Mouse (Mus musculus): ENCODE measurements around the gene Golga7b. TPM values are rescaled to one million over a fixed set of nuclear protein-coding genes. Genes with fewer than 3 reads are reported as not detected.
A peak's percentile ranks its signal among the peaks of the same experiment; 100 is the strongest.

The Golga7b gene
- polyA plus RNA-seq, 1 experiment from 2014 or later = 72.2 TPM

DNA sequence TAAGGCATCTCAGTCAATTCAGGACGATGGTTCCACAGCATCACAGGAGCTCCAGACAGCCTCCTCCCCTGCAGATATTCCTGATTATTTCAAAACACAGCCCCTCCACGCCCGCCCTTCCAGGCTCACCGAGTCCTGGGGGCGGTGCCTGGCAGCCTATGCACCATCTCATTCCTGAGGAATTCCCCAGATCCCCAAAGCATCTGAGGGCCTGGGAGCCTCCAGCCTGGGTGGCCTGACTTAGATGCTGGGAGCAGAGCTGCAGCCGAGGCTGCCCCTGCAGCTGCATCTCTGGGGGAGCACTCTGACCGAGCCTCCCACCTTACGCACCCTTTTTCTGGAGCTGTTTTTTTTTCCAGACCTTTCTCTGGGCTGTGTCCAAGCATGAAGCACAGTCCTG, 6.5 kb upstream of the Golga7b start:
- H3K27me3 ChIP-seq (ENCODE audit: control insufficient read depth, insufficient read depth, low read depth, low read length) = no peaks in the 10 kb centered on the region
- peaks cover 5% of the 10 kb centered on the region; the same call in 1 of the 2 replicates for H3K4me1 ChIP-seq (ENCODE audit: control insufficient read depth, insufficient read depth, low read length)
- no peaks in the 10 kb centered on the region for H3K36me3 ChIP-seq (ENCODE audit: control insufficient read depth, insufficient read depth, low read length)
- no peak overlapping the region for H3K4me3 ChIP-seq (ENCODE audit: low read depth, low read length)
- no peaks in the 10 kb centered on the region for H3K9me3 ChIP-seq (replicated peaks; ENCODE audit: control insufficient read depth, low read length, poor library complexity, severe bottlenecking)
- H3K27ac ChIP-seq (ENCODE audit: low read length) = no peak overlapping the region
- H3K4me2 ChIP-seq (ENCODE audit: low read length) = no peak overlapping the region
- H3K9ac ChIP-seq (ENCODE audit: low read depth, low read length) = no peak overlapping the region
- WGBS = 59% methylated on average over 8 of the region's 8 CpGs
- no peak for ATAC-seq

DNA sequence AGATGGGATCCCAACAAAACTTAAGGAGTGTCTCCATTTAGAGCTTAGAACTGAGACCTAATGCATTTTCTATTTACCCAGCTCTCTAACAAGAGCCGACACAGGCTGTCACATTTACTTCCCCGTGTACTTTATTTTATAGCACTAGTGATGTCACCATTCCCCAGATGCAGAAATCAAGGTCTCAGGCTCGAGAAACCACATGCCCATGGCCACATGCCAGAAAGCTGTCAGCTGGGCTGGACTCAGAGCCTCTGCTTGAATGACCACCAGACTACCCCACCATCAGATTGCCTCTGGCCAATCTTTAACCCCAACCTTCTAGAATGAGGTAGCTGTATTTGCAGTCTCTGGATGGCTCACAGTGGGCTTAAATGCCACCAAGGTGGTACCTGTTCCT, 4.0 kb upstream of the Golga7b start:
- Histone ChIP-seq H3K4me1 (ENCODE audit: control insufficient read depth, insufficient read depth, low read length) (no peaks in the 10 kb centered on the region), H3K27me3 (ENCODE audit: control insufficient read depth, insufficient read depth, low read depth, low read length) (no peaks in the 10 kb centered on the region), H3K9ac (ENCODE audit: low read depth, low read length) (no peak overlapping the region), H3K4me2 (ENCODE audit: low read length) (no peak overlapping the region), H3K27ac (ENCODE audit: low read length) (no peak overlapping the region), H3K4me3 (ENCODE audit: low read depth, low read length) (no peak overlapping the region), H3K9me3 (replicated peaks; ENCODE audit: control insufficient read depth, low read length, poor library complexity, severe bottlenecking) (no peaks in the 10 kb centered on the region), H3K36me3 (ENCODE audit: control insufficient read depth, insufficient read depth, low read length) (no peaks in the 10 kb centered on the region)
- 70% methylated on average over 3 of the region's 3 CpGs for WGBS
- no peak for ATAC-seq

- H3K4me1 ChIP-seq (ENCODE audit: control insufficient read depth, insufficient read depth, low read length) = no peaks in the 10 kb centered on the region
- ATAC-seq = no peak
- WGBS = 45% methylated on average over 5 of the region's 5 CpGs
Observed at GRCm38 (mm10) chr19:42246626-42247025, 748 bp upstream of the Golga7b start.

DNA sequence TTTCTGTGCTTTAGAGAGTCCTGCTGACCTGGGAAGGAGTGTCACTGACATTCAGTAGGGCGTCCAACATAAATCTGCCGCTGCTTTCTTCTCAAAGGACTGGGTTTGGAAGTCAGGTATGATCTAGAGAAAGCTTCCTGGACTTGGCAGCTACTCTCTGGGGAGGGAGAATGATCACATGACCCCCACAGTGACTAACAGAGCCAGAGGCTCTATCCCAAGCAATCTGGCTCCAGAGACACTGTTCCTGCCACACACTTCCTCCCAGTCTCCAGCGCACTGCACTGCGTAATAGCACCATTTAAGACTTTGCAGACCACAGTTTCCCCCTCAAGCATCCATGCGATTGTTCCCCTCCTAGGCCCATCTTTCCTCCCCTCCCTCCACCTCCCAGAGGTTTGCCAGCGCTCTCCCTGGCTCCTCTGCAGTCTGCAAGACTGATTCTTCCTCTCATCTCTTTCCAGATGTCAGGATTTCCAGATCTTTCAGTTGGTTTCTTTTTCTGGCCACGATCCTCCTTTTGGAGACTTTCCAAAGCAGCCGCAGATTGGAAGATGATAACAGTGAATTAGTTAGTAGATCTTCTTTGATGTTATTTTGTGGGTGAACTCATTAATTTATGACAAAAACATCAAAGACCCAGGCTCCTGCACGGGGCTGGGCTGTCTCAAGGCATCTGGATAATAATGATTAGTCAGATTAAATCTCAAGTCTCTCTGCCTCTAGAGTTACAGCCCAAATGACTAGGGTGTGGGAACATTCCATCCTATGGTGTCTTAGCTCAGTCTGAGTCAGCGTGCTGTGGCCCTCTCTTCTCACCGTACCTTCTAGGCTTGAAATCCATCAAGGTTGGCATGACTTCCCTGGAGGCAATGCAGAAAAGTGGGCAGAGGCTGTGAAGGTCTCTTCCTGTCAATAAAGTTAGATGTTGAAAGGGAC, 2.9 kb downstream of the Golga7b start:
- no peak overlapping the region for H3K4me3 ChIP-seq (ENCODE audit: low read depth, low read length)
- H3K9ac ChIP-seq (ENCODE audit: low read depth, low read length) = no peak overlapping the region
- ATAC-seq = no peak; the same call in 1 of the 2 replicates
- H3K9me3 ChIP-seq (replicated peaks; ENCODE audit: control insufficient read depth, low read length, poor library complexity, severe bottlenecking) = no peaks in the 10 kb centered on the region
- H3K4me1 ChIP-seq (ENCODE audit: control insufficient read depth, insufficient read depth, low read length) = 0 out of 2 replicates have a peak, but pooled peaks cover 6% of the 10 kb centered on the region
- 68% methylated on average over 11 of the region's 11 CpGs for WGBS
- H3K27me3 ChIP-seq (ENCODE audit: control insufficient read depth, insufficient read depth, low read depth, low read length) = no peaks in the 10 kb centered on the region
- H3K4me2 ChIP-seq (ENCODE audit: low read length) = no peak overlapping the region
- peak overlapping the region; percentile 39; the same call in 1 of the 2 replicates for H3K27ac ChIP-seq (ENCODE audit: low read length)
- H3K36me3 ChIP-seq (ENCODE audit: control insufficient read depth, insufficient read depth, low read length) = no peaks in the 10 kb centered on the region

More at GRCm38 (mm10) chr19:42246626-42247025, 748 bp upstream of the Golga7b start:
- H3K4me2 ChIP-seq (ENCODE audit: low read length) = no peak overlapping the region
- H3K9me3 ChIP-seq (replicated peaks; ENCODE audit: control insufficient read depth, low read length, poor library complexity, severe bottlenecking) = no peaks in the 10 kb centered on the region
- H3K27me3 ChIP-seq (ENCODE audit: control insufficient read depth, insufficient read depth, low read depth, low read length) = no peaks in the 10 kb centered on the region
- H3K27ac ChIP-seq (ENCODE audit: low read length) = no peak overlapping the region
- no peak overlapping the region for H3K4me3 ChIP-seq (ENCODE audit: low read depth, low read length)
- H3K9ac ChIP-seq (ENCODE audit: low read depth, low read length) = no peak overlapping the region
- no peaks in the 10 kb centered on the region for H3K36me3 ChIP-seq (ENCODE audit: control insufficient read depth, insufficient read depth, low read length)

DNA sequence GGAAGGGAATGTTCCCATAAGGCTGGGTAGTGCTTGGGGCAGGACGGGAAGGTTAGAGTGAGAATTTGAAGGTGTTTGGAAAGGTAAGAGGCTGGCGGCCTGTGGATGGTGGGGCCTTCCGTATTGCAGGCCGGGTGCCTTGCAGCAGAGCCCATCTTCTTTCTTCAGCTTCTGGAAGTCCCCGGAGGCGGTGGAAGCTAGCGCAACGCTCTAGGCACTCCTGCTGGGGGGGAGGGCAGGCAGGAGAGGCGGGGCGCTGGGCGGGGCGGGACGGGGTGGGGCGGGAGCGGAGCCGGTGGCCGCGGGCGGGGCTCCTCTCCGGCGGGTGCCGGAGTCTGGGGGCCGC, 8.0 kb downstream of the Golga7b start:
- Histone ChIP-seq H3K9ac (ENCODE audit: low read depth, low read length) (peak overlapping the region; percentile 89), H3K36me3 (ENCODE audit: control insufficient read depth, insufficient read depth, low read length) (no peaks in the 10 kb centered on the region), H3K27ac (ENCODE audit: low read length) (peak overlapping the region; percentile 90), H3K4me1 (ENCODE audit: control insufficient read depth, insufficient read depth, low read length) (peaks cover 29% of the 10 kb centered on the region), H3K4me2 (ENCODE audit: low read length) (peak overlapping the region; percentile 78), H3K4me3 (ENCODE audit: low read depth, low read length) (peak overlapping the region; percentile 67), H3K9me3 (replicated peaks; ENCODE audit: control insufficient read depth, low read length, poor library complexity, severe bottlenecking) (no peaks in the 10 kb centered on the region), H3K27me3 (ENCODE audit: control insufficient read depth, insufficient read depth, low read depth, low read length) (no peaks in the 10 kb centered on the region)
- ATAC-seq = peak; percentile 64
- under 1% methylated on average over 14 of the region's 23 CpGs for WGBS

GRCm38 (mm10) chr19:42255784-42256610, 8.6 kb downstream of the Golga7b start:
- peak overlapping the region; percentile 67 for H3K4me3 ChIP-seq (ENCODE audit: low read depth, low read length)
- H3K4me1 ChIP-seq (ENCODE audit: control insufficient read depth, insufficient read depth, low read length) = peaks cover 29% of the 10 kb centered on the region
- H3K9me3 ChIP-seq (replicated peaks; ENCODE audit: control insufficient read depth, low read length, poor library complexity, severe bottlenecking) = no peaks in the 10 kb centered on the region
- 3% methylated on average over 33 of the region's 42 CpGs for WGBS
- no peaks in the 10 kb centered on the region for H3K27me3 ChIP-seq (ENCODE audit: control insufficient read depth, insufficient read depth, low read depth, low read length)
- ATAC-seq = peak; percentile 87
- peak overlapping the region; percentile 78 for H3K4me2 ChIP-seq (ENCODE audit: low read length)
- peak overlapping the region; percentile 89 for H3K9ac ChIP-seq (ENCODE audit: low read depth, low read length)
- peak overlapping the region; percentile 90 for H3K27ac ChIP-seq (ENCODE audit: low read length)
- no peaks in the 10 kb centered on the region for H3K36me3 ChIP-seq (ENCODE audit: control insufficient read depth, insufficient read depth, low read length)

DNA sequence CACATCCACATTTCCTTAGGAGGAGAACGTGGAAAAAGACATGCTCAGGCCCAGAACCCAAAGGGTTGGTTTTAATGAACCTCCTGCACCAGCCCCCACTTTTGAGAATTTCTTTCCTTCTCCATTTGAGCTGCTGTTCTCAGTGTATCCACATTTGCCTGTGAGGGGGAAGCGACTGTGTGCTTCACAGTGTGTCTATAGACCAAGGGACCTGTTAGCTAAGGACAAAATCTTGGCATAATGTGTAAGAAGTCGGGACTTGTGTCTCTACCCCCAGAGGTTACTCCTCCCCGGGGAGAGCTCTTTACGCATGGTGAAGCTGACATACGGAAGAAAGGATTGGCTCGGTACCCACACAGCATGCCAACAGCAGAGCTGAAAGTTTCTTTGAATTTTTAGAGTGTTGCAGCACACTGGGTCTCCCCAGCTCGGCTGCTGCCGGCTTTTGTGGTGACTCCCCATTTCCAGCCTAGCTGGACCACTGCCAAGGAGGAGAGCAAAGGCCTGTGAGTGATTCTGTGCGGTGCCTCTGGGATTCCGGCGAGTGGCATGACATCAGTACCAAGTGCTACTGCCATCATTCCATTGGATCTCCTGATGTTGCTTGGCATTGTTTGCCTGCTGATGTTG, 9.4 kb downstream of the Golga7b start:
- Histone ChIP-seq H3K27ac (ENCODE audit: low read length) (peak overlapping the region; percentile 90), H3K9ac (ENCODE audit: low read depth, low read length) (peak overlapping the region; percentile 89), H3K36me3 (ENCODE audit: control insufficient read depth, insufficient read depth, low read length) (no peaks in the 10 kb centered on the region), H3K27me3 (ENCODE audit: control insufficient read depth, insufficient read depth, low read depth, low read length) (no peaks in the 10 kb centered on the region), H3K9me3 (replicated peaks; ENCODE audit: control insufficient read depth, low read length, poor library complexity, severe bottlenecking) (no peaks in the 10 kb centered on the region), H3K4me3 (ENCODE audit: low read depth, low read length) (peak overlapping the region; percentile 67), H3K4me1 (ENCODE audit: control insufficient read depth, insufficient read depth, low read length) (peaks cover 29% of the 10 kb centered on the region), H3K4me2 (ENCODE audit: low read length) (peak overlapping the region; percentile 78)
- 43% methylated on average over 12 of the region's 12 CpGs for WGBS
- peak; percentile 43 for ATAC-seq

- H3K36me3 ChIP-seq (ENCODE audit: control insufficient read depth, insufficient read depth, low read length) = peaks cover 4% of the 10 kb centered on the region; the same call in 1 of the 2 replicates
- peak overlapping the region; percentile 67 for H3K4me3 ChIP-seq (ENCODE audit: low read depth, low read length)
- 70% methylated on average over 12 of the region's 12 CpGs for WGBS
- peaks cover 29% of the 10 kb centered on the region for H3K4me1 ChIP-seq (ENCODE audit: control insufficient read depth, insufficient read depth, low read length)
- H3K9ac ChIP-seq (ENCODE audit: low read depth, low read length) = peak overlapping the region; percentile 89
- peak; percentile 31; the same call in 1 of the 2 replicates for ATAC-seq
- H3K4me2 ChIP-seq (ENCODE audit: low read length) = peak overlapping the region; percentile 78
- H3K9me3 ChIP-seq (replicated peaks; ENCODE audit: control insufficient read depth, low read length, poor library complexity, severe bottlenecking) = no peaks in the 10 kb centered on the region
- H3K27me3 ChIP-seq (ENCODE audit: control insufficient read depth, insufficient read depth, low read depth, low read length) = no peaks in the 10 kb centered on the region
- H3K27ac ChIP-seq (ENCODE audit: low read length) = peak overlapping the region; percentile 90; the same call in 1 of the 2 replicates
Observed at GRCm38 (mm10) chr19:42257241-42257635, 9.9 kb downstream of the Golga7b start.
